Mouse (Mus musculus): ENCODE data around the gene Psmc5.
"Not testable (repeated sequence)": the region's sequence is repeated elsewhere in the genome, so short reads cannot be mapped to it uniquely, and the experiment has no call there.

- TF ChIP-seq CTCF (IDR thresholded peaks at IDR 0.05; ENCODE audit: low read depth, low read length); POLR2A (IDR thresholded peaks at IDR 0.05; ENCODE audit: borderline replicate concordance, low read depth, low read length): not testable (repeated sequence)
Observed at GRCm38 (mm10) chr11:106233978-106234377, 22.0 kb upstream of the Psmc5 start.
